Mouse (Mus musculus): ENCODE measurements around the gene Atg101.

DNA sequence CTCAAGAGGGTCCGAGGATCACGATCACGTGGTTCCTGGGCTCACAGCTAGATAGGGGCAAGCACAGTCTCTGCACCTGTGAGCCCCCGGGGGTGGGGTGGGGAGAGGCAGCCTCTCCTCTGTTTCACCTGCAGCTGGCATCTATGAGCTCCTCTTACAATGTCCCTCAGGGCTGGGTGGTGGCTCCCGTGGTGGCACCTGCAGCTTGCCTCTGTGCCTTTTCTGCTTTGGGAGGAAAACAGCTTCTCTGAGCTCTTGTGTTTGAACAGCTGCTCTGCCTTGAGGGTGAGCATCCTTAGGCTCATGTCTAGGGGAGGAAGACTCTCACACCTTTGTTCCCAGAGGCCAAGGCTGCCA lies 48.8 kb upstream of the Atg101 start:
- TF ChIP-seq GATA1 (IDR thresholded peaks at IDR 0.05; ENCODE audit: low read length) = no peak
- no peak for TF ChIP-seq TAL1 (IDR thresholded peaks at IDR 0.05; ENCODE audit: low read length)
